ENCODE assay signal across 30 mouse cellular contexts in genomic region chr13:72767306-72767705, GRCm38 (mm10).
DNase-seq lines count a peak whose midpoint lies in the region; ATAC-seq and TF ChIP-seq lines count a peak whose summit lies in the region.
"Had no signal": no experiment of that assay in that cellular context is flagged by ENCODE, and none has a peak within 500 bp of the region (broad histone marks: within the 10 kb centered on the region; RNA-seq: fewer than 3 reads in every experiment).

No protein-coding gene starts in this region.

- ATAC-seq in embryonic facial prominence, embryonic 11.5 days (replicated peaks; ENCODE audit: insufficient number of reproducible peaks, low FRiP score, low TSS enrichment, low read depth): no peak
- ATAC-seq in limb, embryonic 14.5 days (ENCODE audit: low FRiP score, low read depth): no peak
- no peak for ATAC-seq in hindbrain, embryonic 13.5 days (ENCODE audit: low FRiP score)
- no peak for ATAC-seq in forebrain, embryonic 13.5 days
- ATAC-seq: forebrain, embryonic 14.5 days; forebrain, postnatal 0 days; hindbrain, postnatal 0 days; intestine, postnatal 0 days; Patski had no signal

- no peaks in the 10 kb centered on the region for H3K9me3 ChIP-seq in embryonic facial prominence, embryonic 11.5 days (replicated peaks; ENCODE audit: control insufficient read depth, low read length)
- no peaks in the 10 kb centered on the region for H3K9me3 ChIP-seq in embryonic facial prominence, embryonic 10.5 days
- H3K9me3 ChIP-seq in limb, embryonic 14.5 days (ENCODE audit: control insufficient read depth, low read length): no peaks in the 10 kb centered on the region
- no peaks in the 10 kb centered on the region for H3K9me3 ChIP-seq in limb, embryonic 10.5 days (replicated peaks)
- H3K9me3 ChIP-seq in hindbrain, embryonic 13.5 days: no peaks in the 10 kb centered on the region
- no peaks in the 10 kb centered on the region for H3K9me3 ChIP-seq in forebrain, embryonic 13.5 days (replicated peaks)
- H3K9me3 ChIP-seq: embryonic facial prominence, embryonic 12.5 days; forebrain, embryonic 10.5 days; hindbrain, embryonic 10.5 days had no signal

- peak; percentile 1 for DNase-seq in embryonic facial prominence, embryonic 11.5 days (ENCODE audit: low spot score)
- no peak for DNase-seq in embryonic facial prominence, embryonic 10.5 days (ENCODE audit: low spot score)
- peak; percentile 16 for DNase-seq in limb, embryonic 14.5 days (ENCODE audit: low spot score)
- DNase-seq in limb, embryonic 10.5 days (ENCODE audit: low spot score): no peak
- DNase-seq in gonadal fat pad, adult 2 months (ENCODE audit: low read depth): peak; percentile 99
- DNase-seq: adrenal gland, postnatal 10 days; adrenal gland, postnatal 36 days; B cell, adult 2 months; cerebellum, adult 18-20 months; cerebellum, adult 9-10 months; cerebellum, postnatal 14 days; forebrain, postnatal 0 days; gastrocnemius, postnatal 10 days; gastrocnemius, postnatal 36 days; heart, adult 18-20 months; heart, postnatal 36 days; kidney, adult 2 months had no signal

- H3K36me3 ChIP-seq in embryonic facial prominence, embryonic 11.5 days (replicated peaks; ENCODE audit: control insufficient read depth, insufficient read depth, low read depth, low read length): no peaks in the 10 kb centered on the region
- no peaks in the 10 kb centered on the region for H3K36me3 ChIP-seq in embryonic facial prominence, embryonic 10.5 days (replicated peaks)
- no peaks in the 10 kb centered on the region for H3K36me3 ChIP-seq in limb, embryonic 14.5 days (ENCODE audit: control insufficient read depth, insufficient read depth, low read length)
- no peaks in the 10 kb centered on the region for H3K36me3 ChIP-seq in limb, embryonic 10.5 days
- no peaks in the 10 kb centered on the region for H3K36me3 ChIP-seq in hindbrain, embryonic 13.5 days
- H3K36me3 ChIP-seq in forebrain, embryonic 13.5 days (ENCODE audit: poor library complexity, severe bottlenecking): no peaks in the 10 kb centered on the region
- H3K36me3 ChIP-seq: embryonic facial prominence, embryonic 12.5 days; forebrain, embryonic 10.5 days; G1E; hindbrain, embryonic 10.5 days had no signal

- no peaks in the 10 kb centered on the region for H3K4me1 ChIP-seq in embryonic facial prominence, embryonic 11.5 days (ENCODE audit: control insufficient read depth, insufficient read depth, low read length)
- peaks cover 8% of the 10 kb centered on the region for H3K4me1 ChIP-seq in embryonic facial prominence, embryonic 10.5 days
- peaks cover 3% of the 10 kb centered on the region; the same call in 1 of the 2 replicates for H3K4me1 ChIP-seq in limb, embryonic 14.5 days (ENCODE audit: control insufficient read depth, insufficient read depth, low read length)
- H3K4me1 ChIP-seq in limb, embryonic 10.5 days: peaks cover 13% of the 10 kb centered on the region
- 0 out of 2 replicates have a peak, but pooled peaks cover 4% of the 10 kb centered on the region for H3K4me1 ChIP-seq in hindbrain, embryonic 13.5 days (replicated peaks)
- H3K4me1 ChIP-seq in forebrain, embryonic 13.5 days: no peaks in the 10 kb centered on the region
- H3K4me1 ChIP-seq: embryonic facial prominence, embryonic 12.5 days; forebrain, embryonic 10.5 days; hindbrain, embryonic 10.5 days had no signal

- H3K9ac ChIP-seq in embryonic facial prominence, embryonic 11.5 days (replicated peaks; ENCODE audit: low read length): no peak overlapping the region
- H3K9ac ChIP-seq in limb, embryonic 14.5 days (ENCODE audit: low read depth, low read length, severe bottlenecking): no peak overlapping the region
- no peak overlapping the region for H3K9ac ChIP-seq in hindbrain, embryonic 13.5 days
- no peak overlapping the region for H3K9ac ChIP-seq in forebrain, embryonic 13.5 days
- H3K9ac ChIP-seq: embryonic facial prominence, embryonic 12.5 days; forebrain, postnatal 0 days; hindbrain, embryonic 14.5 days had no signal

- H3K4me2 ChIP-seq in embryonic facial prominence, embryonic 11.5 days (ENCODE audit: low read depth, low read length): no peak overlapping the region
- H3K4me2 ChIP-seq in limb, embryonic 14.5 days (replicated peaks; ENCODE audit: low read depth, low read length, severe bottlenecking): no peak overlapping the region
- no peak overlapping the region for H3K4me2 ChIP-seq in hindbrain, embryonic 13.5 days
- no peak overlapping the region for H3K4me2 ChIP-seq in forebrain, embryonic 13.5 days
- H3K4me2 ChIP-seq: embryonic facial prominence, embryonic 12.5 days; hindbrain, embryonic 14.5 days had no signal

- H3K27ac ChIP-seq in embryonic facial prominence, embryonic 11.5 days (replicated peaks; ENCODE audit: low read depth, low read length): no peak overlapping the region
- H3K27ac ChIP-seq in embryonic facial prominence, embryonic 10.5 days (replicated peaks): no peak overlapping the region
- no peak overlapping the region for H3K27ac ChIP-seq in limb, embryonic 14.5 days (replicated peaks; ENCODE audit: low read depth, low read length)
- H3K27ac ChIP-seq in limb, embryonic 10.5 days: no peak overlapping the region
- H3K27ac ChIP-seq in hindbrain, embryonic 13.5 days: no peak overlapping the region
- no peak overlapping the region for H3K27ac ChIP-seq in forebrain, embryonic 13.5 days
- H3K27ac ChIP-seq: embryonic facial prominence, embryonic 12.5 days; forebrain, embryonic 10.5 days; hindbrain, embryonic 10.5 days; hindbrain, embryonic 14.5 days; hindbrain, postnatal 0 days had no signal

- TF ChIP-seq POLR2A in limb, embryonic 14.5 days (IDR thresholded peaks at IDR 0.05; ENCODE audit: borderline replicate concordance, extremely low read depth, insufficient read depth, insufficient read length): no peak

- 36% methylated on average over 5 of the region's 5 CpGs for WGBS in embryonic facial prominence, embryonic 11.5 days
- 45% methylated on average over 5 of the region's 5 CpGs for WGBS in embryonic facial prominence, embryonic 10.5 days
- 6% methylated on average over 5 of the region's 5 CpGs for WGBS in limb, embryonic 14.5 days
- WGBS in limb, embryonic 10.5 days: 19% methylated on average over 5 of the region's 5 CpGs
- WGBS in hindbrain, embryonic 13.5 days: 72% methylated on average over 5 of the region's 5 CpGs
- 71% methylated on average over 5 of the region's 5 CpGs for WGBS in forebrain, embryonic 13.5 days

- H3K4me3 ChIP-seq in embryonic facial prominence, embryonic 11.5 days (ENCODE audit: low read depth, low read length): no peak overlapping the region
- H3K4me3 ChIP-seq in embryonic facial prominence, embryonic 10.5 days: no peak overlapping the region
- no peak overlapping the region for H3K4me3 ChIP-seq in limb, embryonic 14.5 days (replicated peaks; ENCODE audit: low read length)
- no peak overlapping the region for H3K4me3 ChIP-seq in limb, embryonic 10.5 days
- H3K4me3 ChIP-seq in hindbrain, embryonic 13.5 days: no peak overlapping the region
- H3K4me3 ChIP-seq in forebrain, embryonic 13.5 days: no peak overlapping the region
- H3K4me3 ChIP-seq: embryonic facial prominence, embryonic 12.5 days; erythroblast, embryonic 14.5 days; forebrain, embryonic 10.5 days; hindbrain, embryonic 10.5 days had no signal

- H3K27me3 ChIP-seq in embryonic facial prominence, embryonic 11.5 days (ENCODE audit: control insufficient read depth, insufficient read depth, low read length): no peaks in the 10 kb centered on the region
- H3K27me3 ChIP-seq in embryonic facial prominence, embryonic 10.5 days (replicated peaks; ENCODE audit: low read depth, poor library complexity, severe bottlenecking): no peaks in the 10 kb centered on the region
- no peaks in the 10 kb centered on the region for H3K27me3 ChIP-seq in limb, embryonic 14.5 days (ENCODE audit: control insufficient read depth, insufficient read depth, low read length)
- peaks cover 71% of the 10 kb centered on the region for H3K27me3 ChIP-seq in limb, embryonic 10.5 days (ENCODE audit: low read depth, poor library complexity, severe bottlenecking)
- peaks cover 17% of the 10 kb centered on the region for H3K27me3 ChIP-seq in hindbrain, embryonic 13.5 days
- no peaks in the 10 kb centered on the region for H3K27me3 ChIP-seq in forebrain, embryonic 13.5 days
- H3K27me3 ChIP-seq: CH12.LX; embryonic facial prominence, embryonic 12.5 days had no signal

Comparison
In these comparisons a context has a peak if more than half of its experiments do, and no peak if none do; other contexts are left out.
1. DNase-seq: peak in embryonic facial prominence, embryonic 11.5 days (single experiment), limb, embryonic 14.5 days (single experiment) and gonadal fat pad, adult 2 months (single experiment); none in embryonic facial prominence, embryonic 10.5 days (single experiment) and limb, embryonic 10.5 days (single experiment).